Mouse (Mus musculus): Measurements from ENCODE around the gene Ttll13. TPM values are rescaled to one million over a fixed set of nuclear protein-coding genes. Genes with fewer than 3 reads are reported as not detected.

Ttll13 gene
- total RNA-seq (2015; ENCODE audit: low replicate concordance) (2.9 TPM in 1 of 2 replicates, not detected in the other), total RNA-seq (2017; ENCODE audit: low replicate concordance) (not detected in 2 replicates)

DNA sequence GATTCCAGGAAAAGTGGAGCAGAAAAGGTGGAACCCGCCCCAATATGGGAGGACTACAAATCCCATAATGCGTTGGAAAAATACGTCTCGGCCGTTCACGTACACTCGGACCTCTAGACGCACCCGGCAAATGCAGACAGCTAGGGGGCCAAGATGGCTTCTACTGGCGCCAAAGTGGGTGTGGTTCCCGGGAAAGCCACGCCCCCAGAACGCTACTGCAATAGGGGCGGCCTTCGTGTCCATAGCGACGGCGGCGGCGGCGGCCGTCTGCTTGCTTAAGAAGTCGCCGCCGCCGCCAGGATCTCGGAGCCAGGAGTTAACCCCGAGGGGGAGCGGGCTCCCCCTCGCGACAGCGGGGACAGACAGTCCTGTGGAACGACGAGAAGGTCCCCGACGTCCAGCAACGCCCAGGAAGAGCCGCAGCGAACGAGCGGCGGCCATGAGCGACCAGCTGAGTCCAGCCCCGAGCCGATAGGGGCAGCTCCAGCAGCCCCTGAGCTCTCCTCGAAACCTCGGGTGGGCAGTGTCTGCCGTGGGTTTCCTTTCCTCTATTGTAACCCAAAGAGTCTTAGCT lies at the start of gene Ttll13:
Ttll13 (plus strand) TSS at position 229 of the 574 bp plus-strand sequence.
- ATAC-seq (replicated peaks; ENCODE audit: low FRiP score, poor library complexity, severe bottlenecking) = peak; percentile 96

DNA sequence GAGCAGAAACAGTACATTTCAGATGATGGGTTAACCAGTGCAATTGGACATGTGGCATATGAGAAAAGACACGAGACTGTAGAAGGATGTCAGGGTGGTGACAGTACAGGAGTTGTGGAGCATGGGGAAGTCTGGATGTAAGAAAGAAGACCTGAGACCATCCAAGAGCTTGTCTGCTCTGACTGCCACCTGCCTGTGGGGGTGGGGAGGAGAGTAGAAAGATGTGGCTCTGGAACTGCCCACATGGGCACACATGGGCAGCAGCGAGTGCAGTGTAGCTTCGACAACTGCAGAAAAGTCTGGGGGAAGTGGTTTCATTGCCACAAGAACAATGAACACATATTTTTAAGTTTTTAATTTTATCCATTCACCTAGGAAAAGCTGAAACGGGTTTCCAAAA lies 48.8 kb upstream of the Ttll13 start:
- 0 out of 2 replicates have a peak, but pooled peaks have one; percentile 16 for ATAC-seq (replicated peaks; ENCODE audit: low FRiP score, poor library complexity, severe bottlenecking)

DNA sequence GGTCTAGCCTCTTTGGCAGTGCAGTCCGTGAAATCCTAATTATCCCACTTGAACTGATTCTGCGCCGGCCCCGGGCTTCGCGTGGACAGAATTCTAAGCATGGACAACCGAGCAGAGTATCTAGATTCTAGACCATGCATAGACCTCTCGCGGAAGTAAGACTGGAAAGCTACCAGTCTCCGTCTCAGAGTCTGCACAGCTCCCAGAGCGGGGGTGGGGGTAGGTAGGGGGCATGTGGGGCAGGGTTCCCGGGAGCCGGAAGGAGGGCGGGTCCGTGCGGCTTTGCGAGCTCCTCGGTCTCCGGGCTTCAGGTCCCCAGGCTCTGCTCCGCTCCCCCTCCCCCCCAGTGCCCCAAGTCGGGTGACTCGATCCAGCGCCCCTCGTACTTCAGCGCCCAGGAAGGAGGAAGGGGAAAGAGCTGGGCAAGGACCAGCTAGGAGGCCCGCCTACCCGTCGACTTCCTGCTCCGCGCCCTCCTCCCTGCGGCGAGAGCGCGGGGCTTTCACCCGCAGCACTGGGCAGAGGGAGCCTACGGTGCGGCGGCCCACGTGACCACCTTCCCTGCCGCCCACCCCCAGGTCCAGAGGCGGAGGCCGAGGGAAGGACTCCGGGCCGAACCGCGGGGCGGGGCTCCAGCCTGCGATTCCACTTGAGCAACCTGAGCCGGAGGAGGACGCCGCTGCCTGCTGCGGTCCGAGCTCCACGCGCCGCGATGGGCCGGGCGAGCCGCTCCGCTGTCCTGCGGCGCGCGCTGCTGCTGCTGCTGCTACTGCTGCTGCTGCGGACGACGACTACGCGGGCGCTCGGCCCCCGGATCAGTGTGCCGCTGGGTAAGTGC lies 48.0 kb upstream of the Ttll13 start:
- ATAC-seq (replicated peaks; ENCODE audit: low FRiP score, poor library complexity, severe bottlenecking) = peak; percentile 55

DNA sequence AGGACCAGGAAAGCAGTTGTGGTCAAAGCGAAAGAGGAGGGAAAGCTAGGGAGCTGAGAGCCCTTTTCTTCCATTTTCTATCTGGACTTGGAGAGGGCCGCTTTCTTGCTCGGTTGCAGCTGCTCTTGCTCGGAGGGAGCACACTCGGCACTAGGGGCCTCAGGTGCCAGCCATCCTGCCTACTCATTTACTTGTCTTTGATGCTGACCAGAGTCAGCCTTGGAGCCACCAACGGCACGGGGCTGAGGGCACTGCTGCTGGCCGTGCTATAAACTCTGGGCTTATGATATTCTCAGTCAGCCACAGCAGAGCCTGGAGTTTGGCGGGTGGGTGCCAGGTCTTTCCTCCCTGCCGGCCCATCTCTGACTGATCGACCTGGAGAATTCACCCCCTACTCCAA lies 47.3 kb upstream of the Ttll13 start:
- ATAC-seq (replicated peaks; ENCODE audit: low FRiP score, poor library complexity, severe bottlenecking) = peak; percentile 16; the same call in 1 of the 2 replicates

DNA sequence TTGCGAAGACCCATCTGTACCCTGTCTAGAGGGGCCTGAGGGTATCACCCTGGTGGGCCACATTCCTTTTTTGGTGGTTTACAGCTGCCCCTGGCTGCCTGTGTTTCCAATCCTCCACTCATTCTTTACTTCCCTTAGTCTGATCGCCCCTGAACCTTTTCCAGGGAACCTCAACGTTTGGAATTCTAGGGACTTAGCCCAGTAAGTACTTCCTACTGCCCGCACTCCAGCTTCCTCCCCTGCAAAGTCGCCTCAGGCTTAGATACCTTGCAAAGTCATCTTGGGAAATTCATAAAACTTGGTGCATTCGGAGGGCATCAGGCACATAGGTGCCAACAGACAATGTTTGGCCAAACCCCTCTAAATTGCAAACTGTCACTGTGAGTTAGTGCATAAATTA lies 46.9 kb upstream of the Ttll13 start:
- ATAC-seq (replicated peaks; ENCODE audit: low FRiP score, poor library complexity, severe bottlenecking) = no peak

DNA sequence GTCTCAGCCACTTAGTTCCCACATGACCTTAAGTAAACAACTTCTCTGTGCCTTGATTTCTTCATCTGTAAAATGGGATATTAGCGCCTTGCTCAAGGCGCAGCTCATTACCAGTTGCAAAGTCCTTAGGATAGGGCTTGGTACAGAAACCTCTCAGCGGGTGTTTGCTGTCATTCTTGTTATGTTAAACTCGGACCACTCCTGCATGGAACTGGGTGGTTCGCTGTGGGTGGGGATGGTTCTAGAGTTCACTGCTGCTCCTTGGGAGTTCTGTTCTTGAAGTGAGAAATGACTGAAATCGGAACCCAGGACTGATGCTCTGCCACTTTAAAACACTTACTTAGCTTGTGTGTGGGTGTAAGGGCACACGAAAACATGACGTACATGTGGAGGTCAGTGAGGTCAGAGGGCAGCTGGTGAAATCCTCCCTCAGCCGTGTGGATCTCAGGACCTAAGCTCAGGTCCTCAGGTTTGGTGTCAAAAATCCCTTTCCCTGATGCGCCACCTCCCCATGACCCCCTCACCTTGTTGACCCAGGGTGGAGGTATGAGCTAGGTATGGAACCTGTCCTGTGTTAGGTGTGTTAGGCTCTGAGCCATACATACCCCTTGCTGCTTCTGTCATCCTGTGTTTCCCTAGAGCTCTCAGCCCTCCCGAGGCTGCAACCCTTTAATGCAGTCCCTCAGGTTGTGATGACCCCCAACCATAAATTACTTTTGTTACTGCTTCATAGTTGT lies 46.2 kb upstream of the Ttll13 start:
- no peak for ATAC-seq (replicated peaks; ENCODE audit: low FRiP score, poor library complexity, severe bottlenecking)

DNA sequence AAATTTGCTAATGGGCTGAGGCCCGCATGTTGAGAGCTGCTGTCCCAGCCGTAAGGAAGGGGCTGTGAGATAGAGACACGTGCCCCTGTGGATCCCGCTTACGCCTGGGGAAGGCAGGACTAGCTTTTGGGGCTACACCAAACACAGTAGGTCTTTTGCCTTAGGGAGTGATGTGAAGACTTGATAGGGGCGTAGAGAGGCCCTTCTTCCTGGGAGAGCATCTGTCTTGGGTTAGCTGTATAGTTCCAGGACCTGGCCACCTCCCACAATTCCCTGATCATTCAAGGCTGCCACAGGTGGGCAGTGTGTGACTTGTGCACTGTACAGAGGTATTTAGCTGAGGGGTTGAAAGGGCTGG lies 45.6 kb upstream of the Ttll13 start:
- no peak for ATAC-seq (replicated peaks; ENCODE audit: low FRiP score, poor library complexity, severe bottlenecking)

DNA sequence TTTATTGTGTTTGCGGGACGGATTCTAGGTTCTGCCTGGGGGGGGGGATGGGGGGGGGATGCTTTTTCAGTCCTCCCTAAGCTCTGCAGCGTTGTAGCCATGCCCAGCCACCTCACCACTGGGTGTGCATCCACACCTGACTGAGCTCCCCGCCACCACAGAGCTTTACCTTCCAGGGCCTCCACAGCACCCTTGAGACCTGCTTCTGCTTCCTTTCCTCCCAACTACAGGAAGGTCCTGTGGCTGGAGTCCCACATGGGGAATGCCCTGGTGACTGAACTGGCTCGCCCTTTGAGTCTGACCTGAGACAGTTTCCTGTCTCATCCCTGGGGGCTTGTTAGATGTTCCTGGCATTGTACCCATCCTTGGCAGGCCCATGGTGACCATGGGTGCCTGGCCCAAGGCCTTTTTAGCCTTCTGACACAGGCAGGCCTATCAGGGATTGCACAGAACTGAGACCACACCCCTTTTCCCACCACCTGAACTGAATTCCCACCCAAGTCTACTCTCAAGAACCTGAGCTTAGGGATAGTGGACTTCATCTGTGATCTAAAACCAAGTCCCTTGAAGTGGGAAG lies 45.1 kb upstream of the Ttll13 start:
- ATAC-seq (replicated peaks; ENCODE audit: low FRiP score, poor library complexity, severe bottlenecking) = no peak

DNA sequence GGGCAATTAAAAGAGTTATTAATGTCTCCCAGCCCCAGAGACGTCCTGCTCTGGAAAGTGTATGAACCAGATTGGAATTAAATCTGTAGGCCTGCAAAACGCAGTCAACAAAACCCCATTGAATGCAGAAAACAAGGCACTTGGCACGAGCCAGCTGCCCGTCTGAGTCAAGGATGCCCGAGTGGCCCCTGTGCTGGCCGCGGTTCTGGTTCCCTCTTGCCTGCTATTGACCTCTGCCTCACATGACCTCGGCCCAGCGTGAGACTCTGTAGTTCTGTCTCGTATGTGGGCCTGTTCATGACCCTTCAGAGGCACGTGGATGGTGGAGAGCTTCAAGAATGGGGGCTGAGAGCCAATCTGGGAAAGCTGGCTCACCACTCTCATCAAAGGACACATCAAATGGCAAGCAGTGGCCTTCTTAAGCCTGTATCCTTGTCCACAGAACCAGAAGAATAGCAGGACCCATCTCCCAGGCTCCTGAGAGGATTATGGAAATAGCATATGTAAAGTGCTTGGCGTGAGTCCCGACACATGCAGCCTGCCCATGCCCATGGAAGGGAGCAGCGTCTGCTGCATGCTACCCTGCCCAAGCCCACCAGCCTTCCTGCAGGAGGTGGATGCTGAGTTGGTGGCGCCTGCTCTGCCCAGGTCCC lies 44.2 kb upstream of the Ttll13 start:
- ATAC-seq (replicated peaks; ENCODE audit: low FRiP score, poor library complexity, severe bottlenecking) = no peak

DNA sequence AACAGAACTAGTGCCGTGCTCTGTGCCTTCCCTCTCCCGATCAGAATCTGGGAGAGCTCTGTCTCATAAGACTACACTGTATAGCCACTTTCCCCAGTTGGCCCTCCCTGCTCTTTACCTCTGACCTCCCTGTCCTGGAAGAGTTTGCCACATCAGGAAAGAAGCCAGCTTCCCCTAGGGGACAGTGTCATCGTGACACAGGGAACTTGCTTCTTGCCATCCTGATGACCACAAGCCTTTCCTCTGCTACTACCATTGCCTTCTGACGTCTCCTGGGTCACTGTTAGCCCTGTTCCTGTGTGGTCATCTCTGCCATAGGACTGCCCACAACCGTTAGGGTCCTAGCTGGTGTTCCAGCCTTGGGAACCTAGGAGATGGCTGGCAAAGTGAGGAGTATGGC lies 43.2 kb upstream of the Ttll13 start:
- ATAC-seq (replicated peaks; ENCODE audit: low FRiP score, poor library complexity, severe bottlenecking) = no peak

DNA sequence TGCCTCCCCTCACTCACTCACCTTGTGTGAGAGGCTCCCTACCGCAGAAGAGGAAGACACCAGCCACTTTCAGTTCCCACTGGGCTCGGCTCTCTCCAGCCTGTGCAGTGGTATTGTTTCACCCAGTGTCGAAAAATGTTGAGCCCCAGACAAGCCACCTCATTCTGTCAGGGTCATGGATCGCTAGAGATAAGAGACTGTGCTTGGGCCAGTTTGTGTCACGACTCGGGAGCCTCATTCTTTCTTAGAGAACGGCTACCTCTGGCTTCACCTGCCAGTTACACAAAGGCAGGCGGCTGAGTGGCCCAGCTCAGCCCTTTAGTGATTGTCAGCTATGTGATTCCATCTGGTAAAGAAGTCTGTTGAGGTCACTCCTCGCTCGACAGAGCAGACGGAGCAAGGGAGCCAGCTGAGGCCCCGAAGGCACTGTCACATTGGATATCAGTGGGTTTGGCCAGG lies 42.5 kb upstream of the Ttll13 start:
- no peak for ATAC-seq (replicated peaks; ENCODE audit: low FRiP score, poor library complexity, severe bottlenecking)

DNA sequence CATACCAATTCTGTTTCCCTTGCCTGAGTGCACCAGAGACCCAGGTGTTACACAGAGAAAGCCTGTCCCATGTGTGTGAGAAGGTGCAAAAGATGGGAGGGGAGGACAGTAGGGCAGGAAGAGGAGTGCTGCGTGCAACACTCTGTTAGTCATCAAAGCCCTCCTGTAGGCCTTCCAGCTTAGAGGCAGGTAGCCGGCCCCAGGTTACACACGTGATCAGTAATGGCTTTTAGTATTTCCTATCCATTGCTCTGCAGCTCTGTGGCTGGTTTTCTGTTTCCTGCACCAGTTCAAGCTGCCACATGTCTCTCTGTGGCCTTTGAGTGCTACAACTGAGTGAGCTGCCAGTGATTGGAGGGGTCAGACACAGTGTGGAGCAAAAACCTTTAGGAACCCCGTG lies 41.8 kb upstream of the Ttll13 start:
- ATAC-seq (replicated peaks; ENCODE audit: low FRiP score, poor library complexity, severe bottlenecking) = no peak

DNA sequence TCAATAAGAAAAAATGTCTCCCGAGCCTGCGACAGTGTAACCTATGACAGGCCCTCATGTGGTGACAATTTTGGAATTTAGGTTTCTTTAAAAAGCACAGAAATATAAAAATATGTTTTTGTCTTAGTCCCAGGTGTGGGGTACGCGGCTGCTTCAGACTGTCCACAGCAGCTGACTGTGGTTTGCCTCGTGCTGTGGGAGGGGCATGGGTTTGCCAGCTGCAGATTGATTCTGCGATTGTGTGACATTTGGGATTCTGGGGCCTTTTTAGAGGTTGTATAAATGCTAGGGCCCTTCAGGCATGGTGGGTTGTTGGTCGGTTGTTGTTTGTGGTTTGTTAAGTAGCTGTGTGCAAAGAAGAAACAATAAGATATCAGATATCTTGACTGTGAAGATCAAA lies 41.2 kb upstream of the Ttll13 start:
- ATAC-seq (replicated peaks; ENCODE audit: low FRiP score, poor library complexity, severe bottlenecking) = no peak

DNA sequence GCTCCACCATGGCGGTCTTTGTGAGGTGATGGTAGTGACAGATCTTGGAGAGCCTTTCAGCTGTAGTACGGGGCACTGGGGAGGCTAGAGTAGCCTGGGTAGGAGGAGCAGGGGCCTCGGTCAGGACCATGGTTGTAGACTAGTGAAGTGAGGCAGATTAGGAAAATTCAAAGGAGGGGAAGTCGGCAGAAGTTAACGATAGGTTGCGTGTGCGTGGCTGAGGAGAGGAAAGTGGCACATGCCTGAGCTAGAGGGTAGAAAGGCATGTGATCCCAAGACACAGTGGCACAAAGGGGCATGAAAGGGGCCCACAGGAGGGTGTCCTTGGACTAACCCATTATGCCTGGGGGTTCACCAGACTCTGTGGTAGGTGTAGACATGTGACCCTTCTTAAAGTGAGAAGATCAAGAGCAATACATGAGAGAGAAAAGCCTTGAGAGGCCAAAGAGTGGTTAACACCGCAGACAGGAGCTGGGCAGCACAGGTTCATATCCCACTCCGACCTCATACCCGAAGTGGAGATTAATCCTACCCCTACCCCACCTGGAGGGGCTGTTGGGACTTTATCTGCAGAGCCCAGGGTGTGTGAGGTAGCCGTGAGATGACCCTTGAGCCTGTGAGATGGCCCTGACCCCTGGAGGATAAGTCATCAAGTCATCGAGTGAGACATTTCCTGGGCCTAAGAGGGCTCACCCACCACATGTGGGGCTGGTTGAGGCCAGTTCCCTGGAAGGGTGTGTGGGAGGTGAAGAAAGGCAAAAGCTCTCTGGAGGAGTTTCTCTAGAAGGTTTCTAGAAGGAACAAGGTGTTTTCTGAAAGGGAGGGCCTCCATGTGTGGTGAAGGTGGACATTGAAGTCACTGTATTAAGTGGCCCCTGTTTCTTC lies 40.2 kb upstream of the Ttll13 start:
- ATAC-seq (replicated peaks; ENCODE audit: low FRiP score, poor library complexity, severe bottlenecking) = no peak

DNA sequence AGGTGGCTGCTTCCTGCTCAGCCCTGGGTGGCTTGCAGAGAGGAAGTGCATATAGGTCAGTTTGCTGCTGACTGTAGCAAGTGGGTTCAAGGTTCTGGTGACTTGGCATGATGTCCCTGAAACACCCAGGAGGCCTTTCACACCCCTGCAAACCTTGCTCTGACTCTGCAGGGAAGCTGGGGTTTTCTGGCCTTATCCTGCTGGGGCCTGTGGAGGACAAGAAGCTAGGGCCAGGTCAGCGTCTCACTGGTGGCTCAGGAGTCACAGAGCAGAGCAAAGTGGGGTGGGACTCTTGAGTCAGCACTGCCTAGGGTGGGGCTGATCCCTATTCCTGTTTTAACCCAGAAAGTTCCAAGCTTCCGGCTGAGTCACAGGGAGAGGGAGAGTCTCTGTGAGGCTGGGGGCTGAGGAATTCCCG lies 38.9 kb upstream of the Ttll13 start:
- peak; percentile 28 for ATAC-seq (replicated peaks; ENCODE audit: low FRiP score, poor library complexity, severe bottlenecking)

DNA sequence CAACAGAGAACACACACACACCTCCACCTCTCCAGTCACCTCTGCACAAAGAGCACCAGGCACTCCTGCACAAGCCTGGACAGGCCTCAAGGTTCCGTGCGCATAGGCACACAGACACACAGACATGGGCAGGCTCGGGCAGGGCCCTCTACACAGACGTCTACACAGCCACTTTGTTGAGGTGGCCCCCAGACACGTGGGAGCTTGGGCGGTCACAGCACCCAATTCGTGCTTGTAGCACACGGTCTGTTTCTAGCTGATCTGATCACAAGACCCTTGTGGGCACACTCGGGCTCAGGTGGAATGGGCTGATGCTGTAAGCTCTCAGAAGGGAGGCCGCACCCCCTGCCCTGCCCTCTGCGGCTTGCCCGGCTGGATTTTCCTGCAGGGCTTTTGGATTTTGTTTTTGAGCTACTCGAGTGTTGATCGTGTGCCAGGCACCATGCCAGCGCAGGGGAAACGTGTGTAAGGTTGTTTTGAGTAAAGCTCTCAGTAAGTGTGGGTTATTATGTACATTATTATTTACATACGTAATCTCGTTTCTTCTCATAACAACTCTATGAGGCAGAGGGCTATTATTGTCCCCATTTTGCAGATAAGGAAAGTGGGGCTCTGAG lies 38.0 kb upstream of the Ttll13 start:
- ATAC-seq (replicated peaks; ENCODE audit: low FRiP score, poor library complexity, severe bottlenecking) = peak; percentile 21

DNA sequence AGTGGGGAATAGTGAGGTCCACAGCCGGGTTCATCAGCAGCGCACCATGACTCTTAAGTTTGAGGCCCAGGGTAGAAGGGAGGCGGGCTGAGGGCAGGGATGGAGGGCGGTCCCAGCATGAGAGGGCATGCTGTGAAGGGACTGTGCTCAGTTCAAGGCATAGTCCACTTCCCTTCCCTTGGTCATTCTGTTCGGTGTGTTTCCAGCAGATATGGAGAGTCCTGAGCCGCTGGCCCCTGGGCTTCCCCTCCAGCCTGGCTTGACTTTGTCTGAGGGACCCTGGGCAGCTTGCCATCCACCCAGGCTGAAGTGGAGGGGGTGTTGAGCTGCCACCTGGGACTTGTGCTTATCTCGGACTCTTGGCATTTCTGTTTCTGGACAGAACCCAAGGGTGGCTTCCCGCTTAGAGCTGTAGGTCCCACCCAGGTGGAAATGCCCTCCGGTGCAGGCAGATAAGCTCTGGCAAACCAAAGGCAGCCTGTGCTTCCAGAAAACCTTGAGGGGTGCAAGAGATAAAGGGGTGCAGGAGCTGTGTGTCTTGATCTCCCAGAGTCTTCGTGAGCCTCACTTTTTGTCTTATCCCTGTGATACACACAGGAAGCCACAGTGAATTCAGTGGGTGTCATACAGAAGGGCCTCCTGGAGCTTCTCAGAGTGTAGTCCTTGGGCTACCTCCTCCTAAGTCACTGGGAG lies 37.3 kb upstream of the Ttll13 start:
- ATAC-seq (replicated peaks; ENCODE audit: low FRiP score, poor library complexity, severe bottlenecking) = peak; percentile 79

DNA sequence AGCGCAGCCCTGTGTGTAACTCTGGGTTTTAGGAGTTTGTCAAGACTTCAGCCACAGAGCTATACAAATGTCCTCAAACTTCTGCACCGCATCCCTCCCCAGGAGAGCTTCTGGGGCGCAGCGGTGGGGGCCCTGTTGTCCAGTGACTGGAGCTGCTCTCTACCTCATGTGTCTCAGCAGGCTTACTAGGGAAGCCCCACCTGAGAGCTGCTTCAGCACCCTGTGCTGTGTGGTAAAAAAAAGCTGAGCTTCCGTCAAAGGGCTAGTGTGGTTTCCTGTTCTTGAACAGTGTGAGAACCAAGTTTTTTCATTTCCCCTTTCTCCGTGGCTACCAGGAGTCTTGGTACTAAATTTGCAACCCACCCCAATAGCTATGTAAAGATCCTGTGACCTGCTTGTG lies 36.5 kb upstream of the Ttll13 start:
- ATAC-seq (replicated peaks; ENCODE audit: low FRiP score, poor library complexity, severe bottlenecking) = no peak

All from erythroid progenitor cell, adult 5-6 weeks (primary cell).